Comparison of ENCODE assay signal across 9 mouse cellular contexts in the genomic region with DNA sequence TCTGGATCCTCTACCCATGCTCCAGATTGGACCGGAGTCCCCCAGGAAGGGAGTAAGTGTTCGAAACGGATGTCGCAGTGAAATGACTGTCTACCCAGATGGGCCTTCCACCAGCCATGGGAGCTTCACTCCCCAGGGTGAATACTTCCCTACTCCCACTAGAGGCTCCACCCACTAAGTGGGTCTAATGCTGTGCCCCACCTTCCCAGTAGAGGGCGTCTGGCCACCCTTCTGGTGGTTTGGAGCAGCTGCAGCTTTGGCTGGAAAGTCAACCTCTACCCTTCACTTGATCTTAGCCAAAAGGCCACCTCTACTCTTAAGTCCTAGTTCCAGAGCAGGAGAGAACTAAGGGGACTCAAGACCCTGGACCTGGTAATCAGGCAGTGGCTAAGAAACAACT. TPM values are rescaled to one million over a fixed set of nuclear protein-coding genes. Genes with fewer than 3 reads are reported as not detected.
DNase-seq lines count a peak whose midpoint lies in the region; ATAC-seq and TF ChIP-seq lines count a peak whose summit lies in the region.
"Had no signal": no experiment of that assay in that cellular context is flagged by ENCODE, and none has a peak within 500 bp of the region (broad histone marks: within the 10 kb centered on the region; RNA-seq: fewer than 3 reads in every experiment).

No protein-coding gene starts in this region.

- intact Hi-C loops in heart, postnatal 25 days (cut with DNase I) = no loop called here

- TF ChIP-seq POLR2A in cortical plate, adult 2 months (IDR thresholded peaks at IDR 0.05; ENCODE audit: extremely low read depth, insufficient read depth, low read length) = no peak

- TF ChIP-seq CTCF in cortical plate, adult 2 months (IDR thresholded peaks at IDR 0.05; ENCODE audit: extremely low read depth, insufficient read depth, low read length) = peak; percentile 42

- DNase-seq in heart, adult 8-10 months (ENCODE audit: low spot score) = peak; percentile 22
- DNase-seq in heart, postnatal 25 days (ENCODE audit: low spot score) = no peak
- DNase-seq in urinary bladder, postnatal 14 days (ENCODE audit: low spot score) = peak; percentile 60
- no peak for DNase-seq in urinary bladder, adult 2 months (ENCODE audit: low spot score)
- peak; percentile 66 for DNase-seq in kidney, postnatal 14 days

- no peak overlapping the region for H3K4me3 ChIP-seq in cortical plate, adult 2 months (ENCODE audit: insufficient read depth, low read length)
- H3K4me3 ChIP-seq: heart, embryonic 15.5 days had no signal

- H3K27ac ChIP-seq in cortical plate, adult 2 months (ENCODE audit: insufficient read depth, low read length) = no peak overlapping the region
- H3K27ac ChIP-seq: heart, embryonic 15.5 days had no signal

- H3K4me1 ChIP-seq in cortical plate, adult 2 months (ENCODE audit: control insufficient read depth, insufficient read depth, low read length) = no peaks in the 10 kb centered on the region
- H3K4me1 ChIP-seq: heart, embryonic 15.5 days had no signal

- peak; percentile 87 for ATAC-seq in megakaryocyte-erythroid progenitor cell, adult 5-6 weeks (replicated peaks; ENCODE audit: low FRiP score, low TSS enrichment, poor library complexity, severe bottlenecking)
- no peak for ATAC-seq in erythroblast, adult 5-6 weeks (replicated peaks; ENCODE audit: low FRiP score, poor library complexity, severe bottlenecking)

RNA-seq across cellular contexts. Expression of gene Gprin2, which starts 12.8 kb away (rescaled TPM):
- total RNA-seq in heart, adult 8-10 months (2022) = under 1 TPM; 0.08 to 0.29 (median 0.09) TPM
- total RNA-seq in heart, postnatal 25 days (2021) = under 1 TPM; 0.08 to 0.28 TPM
- 0.30 and 0.72 TPM in 2 replicates for polyA plus RNA-seq in urinary bladder, adult 2 months (2012; rRNA removed)
- polyA plus RNA-seq in cortical plate, adult 2 months (2012; rRNA removed) = 0.44 and 0.51 TPM in 2 replicates
- total RNA-seq in megakaryocyte-erythroid progenitor cell, adult 5-6 weeks (2014; fragmentation: Nextera tagmentation) = not detected in 2 replicates
- total RNA-seq in megakaryocyte-erythroid progenitor cell, adult 5-6 weeks (2017) = not detected in 2 replicates
- total RNA-seq in erythroblast, adult 5-6 weeks (2015; ENCODE audit: low replicate concordance) = not detected in 2 replicates
- total RNA-seq in erythroblast, adult 5-6 weeks (2017; ENCODE audit: low replicate concordance) = not detected in 2 replicates

RNA-seq across cellular contexts. Expression of gene Syt15, which starts 30.8 kb away (rescaled TPM):
- total RNA-seq in heart, adult 8-10 months (2022) = under 1 TPM; 0.47 to 0.66 (median 0.53) TPM
- under 1 TPM; 0.70 to 0.75 TPM for total RNA-seq in heart, postnatal 25 days (2021)
- polyA plus RNA-seq in urinary bladder, adult 2 months (2012; rRNA removed) = 10.6 and 13.7 TPM in 2 replicates
- 1.2 TPM in 2 replicates for polyA plus RNA-seq in cortical plate, adult 2 months (2012; rRNA removed)
- total RNA-seq in megakaryocyte-erythroid progenitor cell, adult 5-6 weeks (2014; fragmentation: Nextera tagmentation) = not detected in 2 replicates
- total RNA-seq in megakaryocyte-erythroid progenitor cell, adult 5-6 weeks (2017) = not detected in 2 replicates
- not detected in 2 replicates for total RNA-seq in erythroblast, adult 5-6 weeks (2015; ENCODE audit: low replicate concordance)
- total RNA-seq in erythroblast, adult 5-6 weeks (2017; ENCODE audit: low replicate concordance) = not detected in 2 replicates

RNA-seq across cellular contexts. Expression of gene Npy4r, which starts 36.3 kb away (rescaled TPM):
- under 1 TPM; 0.09 to 0.28 (median 0.18) TPM for total RNA-seq in heart, adult 8-10 months (2022)
- under 1 TPM; 0.17 to 0.23 TPM for total RNA-seq in heart, postnatal 25 days (2021)
- 25.1 and 34.7 TPM in 2 replicates for polyA plus RNA-seq in urinary bladder, adult 2 months (2012; rRNA removed)
- polyA plus RNA-seq in cortical plate, adult 2 months (2012; rRNA removed) = not detected in 2 replicates
- not detected in 2 replicates for total RNA-seq in megakaryocyte-erythroid progenitor cell, adult 5-6 weeks (2014; fragmentation: Nextera tagmentation)
- total RNA-seq in megakaryocyte-erythroid progenitor cell, adult 5-6 weeks (2017) = not detected in 2 replicates
- total RNA-seq in erythroblast, adult 5-6 weeks (2015; ENCODE audit: low replicate concordance) = not detected in 2 replicates
- total RNA-seq in erythroblast, adult 5-6 weeks (2017; ENCODE audit: low replicate concordance) = not detected in 2 replicates

Comparison
In these comparisons a context has a peak if more than half of its experiments do, and no peak if none do; other contexts are left out.
1. DNase-seq: peak in heart, adult 8-10 months (single experiment), urinary bladder, postnatal 14 days (single experiment) and kidney, postnatal 14 days (single experiment); none in heart, postnatal 25 days (single experiment) and urinary bladder, adult 2 months (single experiment).